ENCODE assay signal across 12 mouse cellular contexts in genomic region chr11:70306159-70306558, GRCm38 (mm10). TPM values are rescaled to one million over a fixed set of nuclear protein-coding genes. Genes with fewer than 3 reads are reported as not detected.
A peak's percentile ranks its signal among the peaks of the same experiment; 100 is the strongest.
DNase-seq lines count a peak whose midpoint lies in the region; ATAC-seq lines count a peak whose summit lies in the region.
"Had no signal": no experiment of that assay in that cellular context is flagged by ENCODE, and none has a peak within 500 bp of the region (broad histone marks: within the 10 kb centered on the region; RNA-seq: fewer than 3 reads in every experiment).

No protein-coding gene starts in this region.

- no peak overlapping the region for H3K9ac ChIP-seq in liver, embryonic 16.5 days (ENCODE audit: low read depth, low read length)
- no peak overlapping the region for H3K9ac ChIP-seq in hindbrain, embryonic 11.5 days (ENCODE audit: low read depth, low read length)
- H3K9ac ChIP-seq: embryonic facial prominence, embryonic 12.5 days; heart, embryonic 15.5 days; neural tube, embryonic 13.5 days had no signal

- peak; percentile 79 for ATAC-seq in common myeloid progenitor, adult 5-6 weeks (replicated peaks; ENCODE audit: low read depth, poor library complexity, severe bottlenecking)
- ATAC-seq in liver, embryonic 16.5 days (ENCODE audit: low read depth), result peak; percentile 16; the same call in 1 of the 2 replicates
- no peak for ATAC-seq in hindbrain, embryonic 11.5 days (ENCODE audit: low FRiP score)
- ATAC-seq: Patski had no signal

- no peaks in the 10 kb centered on the region for H3K27me3 ChIP-seq in liver, embryonic 16.5 days (ENCODE audit: control insufficient read depth, insufficient read depth, low read depth, low read length)
- no peaks in the 10 kb centered on the region for H3K27me3 ChIP-seq in hindbrain, embryonic 11.5 days (ENCODE audit: control insufficient read depth, insufficient read depth, low read length)
- H3K27me3 ChIP-seq: embryonic facial prominence, embryonic 12.5 days; heart, embryonic 15.5 days; neural tube, embryonic 13.5 days had no signal

- no peaks in the 10 kb centered on the region for H3K9me3 ChIP-seq in liver, embryonic 16.5 days (replicated peaks; ENCODE audit: control insufficient read depth, low read length)
- H3K9me3 ChIP-seq in hindbrain, embryonic 11.5 days (ENCODE audit: control insufficient read depth, low read length), result no peaks in the 10 kb centered on the region
- H3K9me3 ChIP-seq: embryonic facial prominence, embryonic 12.5 days; heart, embryonic 15.5 days had no signal

- 17% methylated on average over 7 of the region's 7 CpGs for WGBS in liver, embryonic 16.5 days (ENCODE audit: insufficient replicate concordance)
- WGBS in hindbrain, embryonic 11.5 days, result 66% methylated on average over 7 of the region's 7 CpGs

- DNase-seq in thymus, postnatal 14 days, result peak; percentile 39
- no peak for DNase-seq in thymus, postnatal 10 days (ENCODE audit: low spot score in 2 of 2)
- no peak for DNase-seq in hindbrain, embryonic 11.5 days (ENCODE audit: low spot score)
- DNase-seq in layer of hippocampus, postnatal 10 days (ENCODE audit: low spot score in 2 of 2), result no peak
- DNase-seq in ovary, postnatal 10 days (ENCODE audit: low spot score), result no peak

- no peak overlapping the region for H3K4me3 ChIP-seq in liver, embryonic 16.5 days (ENCODE audit: low read depth, low read length)
- H3K4me3 ChIP-seq in hindbrain, embryonic 11.5 days (ENCODE audit: low read depth, low read length), result no peak overlapping the region
- H3K4me3 ChIP-seq: embryonic facial prominence, embryonic 12.5 days; heart, embryonic 15.5 days; neural tube, embryonic 13.5 days had no signal

- H3K4me2 ChIP-seq in liver, embryonic 16.5 days (ENCODE audit: low read depth, low read length), result no peak overlapping the region
- H3K4me2 ChIP-seq in hindbrain, embryonic 11.5 days (replicated peaks; ENCODE audit: low read depth, low read length), result no peak overlapping the region
- H3K4me2 ChIP-seq: embryonic facial prominence, embryonic 12.5 days; heart, embryonic 15.5 days; neural tube, embryonic 13.5 days had no signal

- no peaks in the 10 kb centered on the region for H3K4me1 ChIP-seq in liver, embryonic 16.5 days (ENCODE audit: control insufficient read depth, low read depth, low read length)
- H3K4me1 ChIP-seq in hindbrain, embryonic 11.5 days (replicated peaks; ENCODE audit: control insufficient read depth, insufficient read depth, low read length), result no peaks in the 10 kb centered on the region
- H3K4me1 ChIP-seq: embryonic facial prominence, embryonic 12.5 days; heart, embryonic 15.5 days; neural tube, embryonic 13.5 days had no signal

- H3K36me3 ChIP-seq in liver, embryonic 16.5 days (ENCODE audit: control insufficient read depth, insufficient read depth), result no peaks in the 10 kb centered on the region
- no peaks in the 10 kb centered on the region for H3K36me3 ChIP-seq in hindbrain, embryonic 11.5 days (ENCODE audit: control insufficient read depth, insufficient read depth, low read length)
- H3K36me3 ChIP-seq: embryonic facial prominence, embryonic 12.5 days; heart, embryonic 15.5 days; neural tube, embryonic 13.5 days had no signal

- H3K27ac ChIP-seq in liver, embryonic 16.5 days (ENCODE audit: low read length), result no peak overlapping the region
- H3K27ac ChIP-seq in hindbrain, embryonic 11.5 days (ENCODE audit: low read depth, low read length), result no peak overlapping the region
- H3K27ac ChIP-seq: embryonic facial prominence, embryonic 12.5 days; heart, embryonic 15.5 days; macrophage; neural tube, embryonic 13.5 days had no signal

RNA-seq across cellular contexts. Expression of gene Alox12e, which starts 16.3 kb away (rescaled TPM):
- total RNA-seq in common myeloid progenitor, adult 5-6 weeks (2017), result not detected in 2 replicates
- 0.11 TPM in 1 of 2 replicates, not detected in the other for polyA plus RNA-seq in liver, embryonic 16.5 days (2015; fragmentation: Nextera tagmentation; extraction: Ambion mirVana)
- polyA plus RNA-seq in hindbrain, embryonic 11.5 days (2014; fragmentation: Nextera tagmentation; extraction: Ambion mirVana), result not detected in 2 replicates
- total RNA-seq in layer of hippocampus, postnatal 10 days (2021), result not detected
- polyA plus RNA-seq: embryonic facial prominence, embryonic 12.5 days; macrophage; neural tube, embryonic 13.5 days; Patski had no signal

RNA-seq across cellular contexts. Expression of gene Alox15, which starts 45.7 kb away (rescaled TPM):
- not detected in 2 replicates for total RNA-seq in common myeloid progenitor, adult 5-6 weeks (2017)
- 1.7 and 2.0 TPM in 2 replicates for polyA plus RNA-seq in liver, embryonic 16.5 days (2015; fragmentation: Nextera tagmentation; extraction: Ambion mirVana)
- polyA plus RNA-seq in hindbrain, embryonic 11.5 days (2014; fragmentation: Nextera tagmentation; extraction: Ambion mirVana), result 0.18 TPM in 1 of 2 replicates, not detected in the other
- total RNA-seq in layer of hippocampus, postnatal 10 days (2021), result not detected
- polyA plus RNA-seq: macrophage; neural tube, embryonic 13.5 days; Patski had no signal

RNA-seq across cellular contexts. Expression of gene Alox12, which starts 51.0 kb away (rescaled TPM):
- 0.37 TPM in 1 of 2 replicates, not detected in the other for total RNA-seq in common myeloid progenitor, adult 5-6 weeks (2017)
- 13.0 and 14.8 TPM in 2 replicates for polyA plus RNA-seq in liver, embryonic 16.5 days (2015; fragmentation: Nextera tagmentation; extraction: Ambion mirVana)
- 3.5 and 3.7 TPM in 2 replicates for polyA plus RNA-seq in hindbrain, embryonic 11.5 days (2014; fragmentation: Nextera tagmentation; extraction: Ambion mirVana)
- under 1 TPM; 0.45 to 0.69 TPM for total RNA-seq in layer of hippocampus, postnatal 10 days (2021)
